Mouse (Mus musculus): ENCODE measurements around the gene Clstn2.

The Clstn2 gene

GRCm38 (mm10) chr9:98032573-98033272 lies at the start of gene Clstn2:
Gene Clstn2, minus strand, starts transcription at chr9:98033181.
- H3K4me3 ChIP-seq (replicated peaks; ENCODE audit: low read length): peak within 1 kb of the TSS; percentile 85
- peaks cover 15% of the 10 kb centered on the region for H3K4me1 ChIP-seq (replicated peaks; ENCODE audit: low read depth, low read length)
- H3K9me3 ChIP-seq (ENCODE audit: low read length): no peaks in the 10 kb centered on the region
- peaks cover 66% of the 10 kb centered on the region for H3K27me3 ChIP-seq (ENCODE audit: insufficient read depth, low read length)
- TF ChIP-seq POU5F1 (IDR thresholded peaks at IDR 0.05; ENCODE audit: borderline replicate concordance, low read length) (peak; percentile 92; the same call in 1 of the 2 replicates), CTCF (conservative IDR thresholded peaks at IDR 0.05; ENCODE audit: low read length) (no peak)
- H3K36me3 ChIP-seq (ENCODE audit: insufficient read depth, low read length): no peaks in the 10 kb centered on the region

DNA sequence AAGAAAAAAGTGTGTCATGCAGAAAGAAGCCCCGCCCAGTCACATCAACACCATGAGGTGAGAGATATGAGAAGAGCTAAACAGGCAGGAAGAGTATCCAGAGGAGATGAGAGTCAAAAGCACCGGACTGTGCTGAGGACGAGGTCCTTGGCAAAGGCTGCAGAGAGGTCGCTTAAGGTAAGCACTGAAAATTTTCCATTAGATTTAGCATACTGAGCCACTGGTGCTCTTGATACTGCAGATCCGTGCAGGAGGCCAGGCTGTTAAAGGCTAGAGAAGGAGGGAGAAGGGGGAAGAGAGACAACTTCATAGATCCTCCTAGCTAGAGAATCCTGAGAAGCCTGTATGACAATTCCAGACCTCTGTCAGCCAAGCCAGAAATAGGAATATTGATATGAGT lies 34.8 kb upstream of the Clstn2 start:
- Histone ChIP-seq H3K27me3 (ENCODE audit: insufficient read depth, low read length) (no peaks in the 10 kb centered on the region), H3K36me3 (ENCODE audit: insufficient read depth, low read length) (no peaks in the 10 kb centered on the region), H3K9me3 (ENCODE audit: low read length) (peaks cover 37% of the 10 kb centered on the region), H3K4me1 (replicated peaks; ENCODE audit: low read depth, low read length) (no peaks in the 10 kb centered on the region), H3K4me3 (replicated peaks; ENCODE audit: low read length) (no peak overlapping the region)
- TF ChIP-seq CTCF (conservative IDR thresholded peaks at IDR 0.05; ENCODE audit: low read length): no peak
- no peak for TF ChIP-seq NANOG (IDR thresholded peaks at IDR 0.05; ENCODE audit: borderline replicate concordance, low read length)
- TF ChIP-seq POU5F1 (IDR thresholded peaks at IDR 0.05; ENCODE audit: borderline replicate concordance, low read length): no peak

GRCm38 (mm10) chr9:98061646-98062045 lies 28.7 kb upstream of the Clstn2 start:
- H3K36me3 ChIP-seq (ENCODE audit: insufficient read depth, low read length): no peaks in the 10 kb centered on the region
- no peak for TF ChIP-seq CTCF (conservative IDR thresholded peaks at IDR 0.05; ENCODE audit: low read length)
- no peak for TF ChIP-seq POU5F1 (IDR thresholded peaks at IDR 0.05; ENCODE audit: borderline replicate concordance, low read length)
- TF ChIP-seq NANOG (IDR thresholded peaks at IDR 0.05; ENCODE audit: borderline replicate concordance, low read length): no peak
- H3K27me3 ChIP-seq (ENCODE audit: insufficient read depth, low read length): no peaks in the 10 kb centered on the region
- H3K4me1 ChIP-seq (replicated peaks; ENCODE audit: low read depth, low read length): no peaks in the 10 kb centered on the region
- H3K4me3 ChIP-seq (replicated peaks; ENCODE audit: low read length): no peak overlapping the region
- H3K9me3 ChIP-seq (ENCODE audit: low read length): peaks cover 13% of the 10 kb centered on the region; the same call in 1 of the 2 replicates

DNA sequence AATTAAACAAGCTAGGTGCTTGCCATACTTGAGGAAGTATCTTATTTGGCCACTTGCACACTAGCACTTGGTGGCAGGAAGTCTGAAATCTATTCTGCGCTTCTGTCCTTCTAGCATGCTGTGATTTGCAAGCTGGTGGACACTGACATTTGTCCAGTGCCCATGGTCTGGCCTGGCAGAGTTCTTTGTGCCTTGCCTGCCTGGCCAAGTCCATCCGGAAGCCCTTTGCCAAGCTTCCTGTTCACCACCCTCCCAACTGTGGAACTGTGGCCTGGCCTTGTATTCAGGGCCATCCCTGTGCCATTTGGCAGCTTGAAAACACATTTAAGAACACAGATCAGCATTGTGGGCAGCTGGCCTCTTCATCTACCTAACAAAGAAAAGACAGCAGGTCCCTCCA lies 24.3 kb upstream of the Clstn2 start:
- H3K4me3 ChIP-seq (replicated peaks; ENCODE audit: low read length): no peak overlapping the region
- H3K9me3 ChIP-seq (ENCODE audit: low read length): no peaks in the 10 kb centered on the region
- H3K36me3 ChIP-seq (ENCODE audit: insufficient read depth, low read length): no peaks in the 10 kb centered on the region
- no peaks in the 10 kb centered on the region for H3K27me3 ChIP-seq (ENCODE audit: insufficient read depth, low read length)
- TF ChIP-seq CTCF (conservative IDR thresholded peaks at IDR 0.05; ENCODE audit: low read length): no peak
- no peaks in the 10 kb centered on the region for H3K4me1 ChIP-seq (replicated peaks; ENCODE audit: low read depth, low read length)

DNA sequence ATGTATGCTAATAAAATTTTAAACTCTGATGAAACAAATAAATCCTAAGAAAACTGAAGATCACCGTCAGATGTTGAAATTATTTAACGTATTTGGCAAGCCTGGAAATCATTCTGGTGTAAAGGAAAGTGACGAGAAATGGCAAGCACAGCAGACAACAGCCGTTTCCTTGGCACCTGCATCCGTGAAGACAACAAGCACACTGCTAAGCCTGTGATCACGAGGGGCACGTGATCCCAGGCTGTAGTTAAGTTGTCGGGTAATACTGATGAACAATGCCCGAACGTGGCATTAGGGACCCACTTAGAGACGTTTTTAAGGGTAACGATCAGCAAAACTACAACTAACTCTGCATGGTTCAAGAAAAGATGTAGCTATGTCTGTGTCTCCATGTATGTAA lies 18.4 kb upstream of the Clstn2 start:
- Histone ChIP-seq H3K27me3 (ENCODE audit: insufficient read depth, low read length) (no peaks in the 10 kb centered on the region), H3K4me3 (replicated peaks; ENCODE audit: low read length) (no peak overlapping the region), H3K9me3 (ENCODE audit: low read length) (no peaks in the 10 kb centered on the region), H3K4me1 (replicated peaks; ENCODE audit: low read depth, low read length) (no peaks in the 10 kb centered on the region), H3K36me3 (ENCODE audit: insufficient read depth, low read length) (no peaks in the 10 kb centered on the region)
- TF ChIP-seq POU5F1 (IDR thresholded peaks at IDR 0.05; ENCODE audit: borderline replicate concordance, low read length) (no peak), NANOG (IDR thresholded peaks at IDR 0.05; ENCODE audit: borderline replicate concordance, low read length) (no peak), CTCF (conservative IDR thresholded peaks at IDR 0.05; ENCODE audit: low read length) (no peak)

DNA sequence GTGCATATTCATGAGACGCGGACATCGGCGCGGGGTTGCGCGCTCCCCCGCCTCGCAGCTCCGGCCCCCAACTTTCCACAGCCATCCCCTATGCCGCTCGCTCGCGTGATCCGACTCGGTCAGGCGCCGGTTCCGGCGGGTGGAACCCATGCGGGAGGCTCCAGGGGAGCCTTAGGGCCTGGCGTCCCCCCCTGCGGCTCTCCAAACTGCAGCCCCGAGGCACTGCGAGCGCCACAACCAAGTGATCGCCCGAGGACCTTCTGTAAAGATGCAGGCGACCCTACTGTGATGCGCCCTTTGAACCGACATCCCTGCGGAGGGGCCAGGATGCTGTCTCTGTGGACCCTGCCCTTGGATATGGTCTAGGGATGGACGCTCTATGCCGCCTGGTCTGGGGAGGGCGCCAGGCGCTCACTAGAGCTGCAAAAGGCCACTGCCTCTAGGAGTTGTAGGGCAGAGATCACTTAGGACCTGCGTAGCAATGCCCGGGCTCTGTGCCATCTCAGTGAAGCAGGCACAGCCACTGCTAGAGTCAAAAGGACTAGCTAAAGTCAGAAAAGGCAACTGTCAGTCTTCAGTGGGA lies 383 bp upstream of the Clstn2 start:
- Histone ChIP-seq H3K27me3 (ENCODE audit: insufficient read depth, low read length) (peaks cover 62% of the 10 kb centered on the region), H3K36me3 (ENCODE audit: insufficient read depth, low read length) (no peaks in the 10 kb centered on the region), H3K9me3 (ENCODE audit: low read length) (no peaks in the 10 kb centered on the region), H3K4me1 (replicated peaks; ENCODE audit: low read depth, low read length) (peaks cover 15% of the 10 kb centered on the region), H3K4me3 (replicated peaks; ENCODE audit: low read length) (peak overlapping the region; percentile 85)
- no peak for TF ChIP-seq NANOG (IDR thresholded peaks at IDR 0.05; ENCODE audit: borderline replicate concordance, low read length)
- TF ChIP-seq POU5F1 (IDR thresholded peaks at IDR 0.05; ENCODE audit: borderline replicate concordance, low read length): no peak; the same call in 1 of the 2 replicates
- no peak for TF ChIP-seq CTCF (conservative IDR thresholded peaks at IDR 0.05; ENCODE audit: low read length)

GRCm38 (mm10) chr9:98031898-98032572 lies 946 bp downstream of the Clstn2 start:
- H3K27me3 ChIP-seq (ENCODE audit: insufficient read depth, low read length): peaks cover 70% of the 10 kb centered on the region
- peak overlapping the region; percentile 85 for H3K4me3 ChIP-seq (replicated peaks; ENCODE audit: low read length)
- H3K4me1 ChIP-seq (replicated peaks; ENCODE audit: low read depth, low read length): peaks cover 15% of the 10 kb centered on the region
- no peaks in the 10 kb centered on the region for H3K36me3 ChIP-seq (ENCODE audit: insufficient read depth, low read length)
- TF ChIP-seq NANOG (IDR thresholded peaks at IDR 0.05; ENCODE audit: borderline replicate concordance, low read length): no peak
- TF ChIP-seq CTCF (conservative IDR thresholded peaks at IDR 0.05; ENCODE audit: low read length): no peak
- TF ChIP-seq POU5F1 (IDR thresholded peaks at IDR 0.05; ENCODE audit: borderline replicate concordance, low read length): no peak
- H3K9me3 ChIP-seq (ENCODE audit: low read length): no peaks in the 10 kb centered on the region

DNA sequence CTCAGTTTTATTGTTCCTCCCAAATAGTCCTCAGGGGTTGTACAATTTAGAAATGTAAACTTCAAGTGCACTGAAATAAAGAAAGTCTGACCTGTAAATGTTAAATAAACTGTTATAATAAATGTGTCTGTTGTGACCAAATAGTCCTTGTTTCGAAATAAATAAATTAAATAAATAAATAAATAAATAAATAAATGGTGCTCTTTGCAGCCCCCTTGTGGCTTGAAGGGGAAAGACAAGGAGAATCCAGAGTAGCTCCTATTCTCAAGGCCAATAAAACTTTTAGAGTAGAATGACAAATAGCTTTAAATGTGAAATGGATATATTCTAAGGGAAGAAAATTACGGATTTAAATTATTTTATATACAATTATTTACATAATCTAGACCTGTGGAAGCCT lies 2.3 kb downstream of the Clstn2 start:
- Histone ChIP-seq H3K27me3 (ENCODE audit: insufficient read depth, low read length) (peaks cover 69% of the 10 kb centered on the region), H3K4me3 (replicated peaks; ENCODE audit: low read length) (no peak overlapping the region), H3K36me3 (ENCODE audit: insufficient read depth, low read length) (no peaks in the 10 kb centered on the region), H3K9me3 (ENCODE audit: low read length) (no peaks in the 10 kb centered on the region), H3K4me1 (replicated peaks; ENCODE audit: low read depth, low read length) (peaks cover 15% of the 10 kb centered on the region)
- TF ChIP-seq NANOG (IDR thresholded peaks at IDR 0.05; ENCODE audit: borderline replicate concordance, low read length) (no peak), CTCF (conservative IDR thresholded peaks at IDR 0.05; ENCODE audit: low read length) (peak; percentile 71), POU5F1 (IDR thresholded peaks at IDR 0.05; ENCODE audit: borderline replicate concordance, low read length) (no peak)

Measured in E14TG2a.4 (cell line).